Mouse (Mus musculus) limb, embryonic 15.5 days (tissue): ENCODE results near the gene Abr. TPM values are rescaled to one million over a fixed set of nuclear protein-coding genes. Genes with fewer than 3 reads are reported as not detected.

Experiments used
- ATAC-seq: fragments of 200-750 bp; cut with Nextera tagmentation; 2 replicates; pipeline ENCODE4 v1.8.0; 2017; ENCODE audit warnings: low read depth, moderate TSS enrichment; ENCODE audit not compliant: insufficient number of reproducible peaks, low FRiP score, low TSS enrichment
- H3K27ac ChIP-seq: fragments of 300-500 bp; sonication (generic); 2 replicates; pipeline ENCODE4 v1.5.1; 2015; ENCODE audit warnings: moderate library complexity, mild to moderate bottlenecking, inconsistent platforms
- H3K27me3 ChIP-seq: fragments of 300-500 bp; sonication (generic); 2 replicates; pipeline ENCODE4 v1.6.1; 2015; ENCODE audit warnings: inconsistent platforms
- H3K36me3 ChIP-seq: fragments of 300-500 bp; sonication (generic); 2 replicates; pipeline ENCODE4 v1.6.1; 2015; ENCODE audit warnings: inconsistent platforms
- H3K4me1 ChIP-seq: fragments of 300-500 bp; sonication (generic); 2 replicates; pipeline ENCODE4 v1.6.1; 2015; ENCODE audit warnings: inconsistent platforms
- H3K4me2 ChIP-seq: fragments of 300-500 bp; sonication (generic); 2 replicates; pipeline ENCODE4 v1.6.1; 2015; ENCODE audit warnings: mild to moderate bottlenecking, inconsistent platforms
- H3K4me3 ChIP-seq: fragments of 300-500 bp; sonication (generic); 2 replicates; pipeline ENCODE4 v1.5.1; 2015; ENCODE audit warnings: mild to moderate bottlenecking, inconsistent platforms
- H3K9ac ChIP-seq: fragments of 300-500 bp; sonication (generic); 2 replicates; pipeline ENCODE4 v1.6.1; 2015; ENCODE audit warnings: inconsistent platforms
- H3K9me3 ChIP-seq: fragments of 300-500 bp; sonication (generic); 2 replicates; pipeline ENCODE4 v1.6.1; 2016; ENCODE audit warnings: inconsistent platforms
- WGBS: fragments of 180-500 bp; shearing (Covaris S2); methylation state at CpG from one replicate; pipeline ENCODE4 v1.1.7; 2015; 5-methylcytosine and 5-hydroxymethylcytosine counted together
- polyA plus RNA-seq: library from polyadenylated mRNA; unstranded; fragments of >200 nt; fragmentation: Nextera tagmentation; extraction: Ambion mirVana; gene quantifications from 2 replicates; pipeline ENCODE4 v1.2.1, GENCODE M21; 2015

Gene Abr
- polyA plus RNA-seq, 1 experiment from 2014 or later = 31.9 TPM

DNA sequence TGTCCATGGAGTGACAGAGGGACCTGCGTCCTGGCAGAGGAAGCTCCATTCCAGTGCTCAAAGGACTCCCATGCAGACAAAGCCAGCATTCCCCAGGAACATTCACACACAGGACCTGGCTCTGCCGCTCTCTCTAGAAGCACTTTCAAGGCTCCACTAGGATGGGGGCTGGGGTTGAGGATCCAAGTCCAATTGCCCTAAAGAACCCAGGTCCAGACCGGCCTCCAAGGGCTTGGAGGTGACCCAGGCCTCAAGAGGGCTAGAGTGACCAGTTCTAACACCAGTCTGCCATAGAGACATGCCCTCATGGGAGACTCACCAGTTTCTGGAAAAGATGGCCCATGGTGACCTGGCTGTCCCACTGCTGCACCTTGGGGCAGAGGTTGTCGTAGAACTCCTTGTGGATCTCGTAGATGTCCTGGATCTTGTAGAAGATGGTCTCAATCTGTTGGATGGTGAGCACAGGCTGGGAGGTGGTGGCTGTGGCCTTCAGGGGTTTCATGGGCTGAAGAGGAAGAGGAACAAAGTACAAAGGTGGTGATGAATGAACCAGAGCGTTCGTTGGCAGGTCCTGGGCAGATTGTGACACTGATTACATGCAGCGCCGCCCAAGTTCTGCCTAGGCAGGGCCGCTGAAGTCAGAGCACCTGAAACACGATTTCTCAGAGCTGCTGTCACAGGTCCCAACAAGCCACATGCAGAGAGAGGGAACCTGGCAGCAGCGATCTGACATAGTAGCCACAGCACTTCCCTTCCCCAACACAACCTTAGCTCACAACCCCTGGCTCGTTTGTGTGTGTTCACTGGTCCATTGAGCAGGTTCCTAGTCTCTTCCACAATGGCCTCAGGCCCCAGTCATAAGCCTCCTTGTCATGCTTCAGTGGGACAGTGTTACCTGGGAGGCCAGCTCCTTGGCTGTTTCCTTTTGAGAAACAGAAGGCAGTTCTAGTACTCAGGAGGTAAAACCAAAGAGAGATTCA, 143.1 kb downstream of the Abr start:
- 85% methylated on average over 13 of the region's 13 CpGs for WGBS
- Histone ChIP-seq H3K4me1 (peaks cover 29% of the 10 kb centered on the region), H3K9me3 (no peaks in the 10 kb centered on the region), H3K36me3 (peaks cover 57% of the 10 kb centered on the region), H3K27ac (peak overlapping the region; percentile 33), H3K4me3 (no peak overlapping the region), H3K9ac (no peak overlapping the region), H3K27me3 (no peaks in the 10 kb centered on the region), H3K4me2 (no peak overlapping the region)
- no peak for ATAC-seq

DNA sequence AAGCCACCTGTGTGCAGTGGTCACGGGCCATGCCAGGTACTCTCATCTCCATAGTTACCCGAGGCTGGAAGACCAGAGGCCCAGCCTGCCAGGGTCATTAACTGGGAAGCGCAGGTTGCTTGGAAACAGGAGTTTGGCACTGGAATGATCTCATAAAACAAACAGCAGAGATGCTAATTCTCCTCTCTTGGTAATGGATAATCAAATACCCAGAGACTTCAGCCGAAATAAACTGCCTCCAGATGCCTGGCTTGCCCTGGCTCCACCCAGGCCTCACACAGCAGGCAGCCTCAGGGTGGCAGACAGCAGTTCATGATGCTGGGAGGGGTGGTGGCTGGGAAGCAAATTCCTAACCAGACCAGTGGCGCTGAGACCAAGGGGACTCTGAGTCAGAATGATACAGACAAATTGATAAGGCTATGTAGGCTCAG, 145.0 kb downstream of the Abr start:
- Histone ChIP-seq H3K4me2 (no peak overlapping the region), H3K9ac (no peak overlapping the region), H3K9me3 (no peaks in the 10 kb centered on the region), H3K4me3 (no peak overlapping the region), H3K4me1 (peaks cover 26% of the 10 kb centered on the region), H3K27ac (no peak overlapping the region), H3K27me3 (no peaks in the 10 kb centered on the region), H3K36me3 (peaks cover 55% of the 10 kb centered on the region)
- peak; percentile 26; the same call in 1 of the 2 replicates for ATAC-seq
- WGBS = 23% methylated on average over 5 of the region's 5 CpGs

DNA sequence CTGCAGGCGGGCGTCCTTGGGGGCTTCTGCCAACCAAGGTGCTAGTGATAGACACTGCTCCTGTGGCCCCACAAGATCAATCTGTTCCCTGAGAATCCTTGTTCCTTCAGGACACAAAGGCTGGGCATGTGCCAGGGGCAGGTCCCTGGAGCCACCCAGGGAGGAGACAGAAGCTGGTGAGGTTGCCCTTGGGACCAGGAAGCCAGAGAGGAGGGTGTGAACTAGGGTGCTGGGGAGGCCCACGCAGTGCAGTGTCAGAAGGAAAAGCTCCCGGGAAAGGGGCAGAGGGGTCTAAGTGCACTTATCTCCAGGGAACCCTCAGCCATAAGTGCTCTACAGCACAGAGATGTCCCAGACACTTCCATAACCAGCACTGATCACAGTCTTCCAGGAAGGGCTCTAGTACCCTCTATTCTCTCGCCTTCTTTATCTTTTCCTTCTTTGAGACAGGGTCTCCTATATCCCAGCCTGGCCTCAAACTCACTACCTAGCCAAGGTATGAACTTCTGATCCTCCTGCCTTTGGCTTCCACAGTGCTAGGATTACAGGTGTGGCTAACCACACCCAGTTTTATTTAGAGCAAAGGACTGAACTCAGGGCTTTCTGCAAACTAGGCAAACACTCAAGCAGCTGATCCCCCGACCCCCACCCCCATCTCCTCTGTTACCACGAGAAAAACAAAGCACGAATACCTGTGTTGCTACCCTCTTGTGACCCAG, 145.6 kb downstream of the Abr start:
- no peak for ATAC-seq
- Histone ChIP-seq H3K4me2 (no peak overlapping the region), H3K9ac (no peak overlapping the region), H3K27ac (no peak overlapping the region), H3K4me1 (peaks cover 26% of the 10 kb centered on the region), H3K27me3 (no peaks in the 10 kb centered on the region), H3K36me3 (peaks cover 52% of the 10 kb centered on the region), H3K4me3 (no peak overlapping the region), H3K9me3 (no peaks in the 10 kb centered on the region)
- 57% methylated on average over 8 of the region's 8 CpGs for WGBS

DNA sequence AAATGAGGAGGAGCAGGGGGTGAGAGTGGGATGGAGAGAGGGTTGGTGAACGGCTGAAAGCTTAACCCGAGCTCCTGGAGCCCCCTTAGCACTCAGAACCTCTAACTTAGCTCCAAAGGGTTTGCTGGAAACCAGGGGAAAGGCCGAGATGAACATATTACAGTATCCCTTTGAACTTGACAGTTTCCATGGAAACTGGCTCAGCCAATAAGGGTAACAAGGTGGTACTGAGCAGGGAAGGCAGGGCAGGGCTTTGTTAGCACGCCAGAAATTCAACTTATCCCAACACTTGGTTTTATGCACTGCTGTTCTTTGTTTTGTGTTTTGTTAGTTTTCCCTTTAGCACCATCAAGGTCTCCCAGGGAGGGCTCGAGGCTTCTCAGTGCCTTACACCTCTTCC, 149.5 kb downstream of the Abr start:
- Histone ChIP-seq H3K4me3 (no peak overlapping the region), H3K27ac (no peak overlapping the region), H3K4me1 (peaks cover 48% of the 10 kb centered on the region), H3K9ac (no peak overlapping the region), H3K4me2 (no peak overlapping the region), H3K9me3 (no peaks in the 10 kb centered on the region), H3K36me3 (peaks cover 36% of the 10 kb centered on the region), H3K27me3 (no peaks in the 10 kb centered on the region)
- no peak for ATAC-seq
- WGBS = 17% methylated on average over 5 of the region's 5 CpGs

DNA sequence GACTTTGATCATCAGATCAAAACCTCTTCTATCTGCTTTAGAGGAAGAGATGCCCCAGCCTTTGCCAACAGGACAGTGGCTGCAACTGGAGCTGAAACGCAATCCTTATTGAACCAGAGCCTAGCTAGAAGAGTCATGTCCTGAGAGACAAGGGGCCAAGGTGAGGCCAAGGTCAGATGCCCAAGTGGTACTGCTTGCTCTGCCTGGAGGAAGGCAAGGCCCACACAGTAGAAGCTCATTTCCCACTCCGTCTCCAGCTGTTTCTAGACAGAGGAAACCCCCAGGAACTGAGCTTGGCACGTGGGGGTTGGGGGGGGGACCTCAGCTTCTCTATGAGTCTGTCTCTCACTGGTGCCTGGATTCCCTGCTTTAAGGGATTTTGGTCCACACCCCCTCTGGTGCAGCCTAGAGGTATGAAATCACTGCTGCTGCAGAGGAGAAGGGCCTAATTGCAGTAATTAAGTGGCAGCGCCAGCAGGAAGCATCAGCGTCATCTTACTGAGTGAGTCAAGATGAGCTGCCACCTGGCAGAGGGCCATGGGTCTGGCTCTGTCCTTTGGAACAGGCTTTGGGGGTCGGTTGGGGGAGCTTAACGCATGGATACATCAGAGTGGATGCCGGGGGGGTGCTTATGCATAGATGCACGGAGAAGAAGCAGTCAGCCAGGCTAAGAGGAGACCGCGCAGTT, 152.7 kb downstream of the Abr start:
- ATAC-seq = no peak
- WGBS = 36% methylated on average over 11 of the region's 11 CpGs
- no peak overlapping the region for H3K4me3 ChIP-seq
- no peaks in the 10 kb centered on the region for H3K9me3 ChIP-seq
- H3K9ac ChIP-seq = no peak overlapping the region
- H3K36me3 ChIP-seq = peaks cover 28% of the 10 kb centered on the region
- H3K4me1 ChIP-seq = peaks cover 45% of the 10 kb centered on the region
- 0 out of 2 replicates have a peak overlapping the region, but pooled peaks have one; percentile 29 for H3K27ac ChIP-seq
- no peaks in the 10 kb centered on the region for H3K27me3 ChIP-seq
- H3K4me2 ChIP-seq = no peak overlapping the region

DNA sequence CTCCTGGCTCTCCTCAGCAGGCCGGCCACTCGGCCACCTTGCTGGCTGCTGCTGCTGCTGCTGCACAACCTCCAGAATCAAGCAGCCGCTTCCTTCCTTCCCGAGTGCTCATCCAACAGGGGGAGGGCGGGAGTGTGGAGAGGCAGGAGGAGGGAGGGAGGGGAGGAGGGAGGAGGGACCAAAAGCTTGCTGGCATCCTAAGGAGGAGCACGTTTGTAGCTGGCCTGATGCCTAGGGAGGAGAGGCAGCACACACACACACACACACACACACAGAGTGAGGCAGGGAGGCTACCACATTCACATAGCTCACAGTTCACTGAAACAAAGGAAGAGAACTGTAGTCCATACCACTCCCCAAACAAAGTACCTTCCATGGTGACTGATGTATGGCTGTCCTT, 153.8 kb downstream of the Abr start:
- peak; percentile 70 for ATAC-seq

DNA sequence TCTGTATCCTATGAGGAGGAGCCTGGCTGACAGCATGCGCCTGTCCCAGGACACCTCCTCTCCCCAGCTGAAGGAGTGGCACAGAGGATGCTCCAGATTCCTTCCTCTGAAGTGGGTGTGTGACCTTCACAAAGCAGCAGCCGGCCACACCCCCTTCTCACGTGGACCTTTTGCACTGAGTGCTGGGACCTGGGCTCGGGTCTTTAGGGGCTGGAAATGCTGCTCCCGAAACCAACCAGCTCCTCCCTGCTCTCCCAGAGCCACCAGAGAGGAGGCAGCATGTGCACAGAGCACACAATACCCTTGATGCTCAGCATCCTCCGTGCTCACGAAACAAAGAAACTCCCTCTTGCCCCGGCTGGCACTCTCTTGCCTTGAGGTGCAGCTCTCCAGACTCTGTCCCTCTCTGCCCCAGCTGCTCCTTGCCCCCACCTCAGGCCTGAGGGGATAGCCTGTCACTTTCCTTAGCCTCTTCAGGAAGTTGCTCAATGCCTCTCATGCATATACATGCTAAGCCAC, 154.6 kb downstream of the Abr start:
- Histone ChIP-seq H3K9ac (no peak overlapping the region), H3K36me3 (peaks cover 46% of the 10 kb centered on the region), H3K9me3 (no peaks in the 10 kb centered on the region), H3K4me3 (no peak overlapping the region), H3K27me3 (no peaks in the 10 kb centered on the region), H3K4me1 (peaks cover 40% of the 10 kb centered on the region), H3K4me2 (no peak overlapping the region), H3K27ac (no peak overlapping the region)
- ATAC-seq = no peak
- 48% methylated on average over 8 of the region's 8 CpGs for WGBS

More for the DNA sequence above, 153.8 kb downstream of the Abr start:
- H3K27ac ChIP-seq = 0 out of 2 replicates have a peak overlapping the region, but pooled peaks have one; percentile 61
- no peak overlapping the region for H3K4me3 ChIP-seq
- H3K27me3 ChIP-seq = no peaks in the 10 kb centered on the region
- H3K4me2 ChIP-seq = peak overlapping the region; percentile 0; the same call in 1 of the 2 replicates
- peaks cover 45% of the 10 kb centered on the region for H3K4me1 ChIP-seq
- no peaks in the 10 kb centered on the region for H3K9me3 ChIP-seq
- no peak overlapping the region for H3K9ac ChIP-seq
- peaks cover 39% of the 10 kb centered on the region for H3K36me3 ChIP-seq
- 10% methylated on average over 6 of the region's 6 CpGs for WGBS

DNA sequence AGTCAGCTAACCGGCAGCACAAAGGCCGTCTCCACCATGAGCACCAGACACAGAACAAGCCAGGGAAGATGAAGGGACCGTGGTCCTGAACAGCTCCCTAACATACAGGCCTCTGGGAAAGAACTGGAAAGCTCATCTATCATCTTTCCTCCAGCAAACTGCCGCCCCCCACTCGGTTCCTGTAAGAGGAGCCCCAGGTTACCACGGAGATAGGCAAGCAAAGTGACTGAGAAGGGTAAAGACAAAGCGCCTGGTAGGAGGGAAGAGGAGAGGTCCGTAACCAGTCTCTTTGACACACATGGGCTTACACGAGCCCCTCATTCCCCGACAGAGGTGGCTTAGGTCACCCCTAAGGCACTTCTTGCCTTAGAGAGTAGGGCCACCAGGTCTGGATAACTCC, 155.0 kb downstream of the Abr start:
- no peak overlapping the region for H3K4me3 ChIP-seq
- no peak overlapping the region for H3K27ac ChIP-seq

DNA sequence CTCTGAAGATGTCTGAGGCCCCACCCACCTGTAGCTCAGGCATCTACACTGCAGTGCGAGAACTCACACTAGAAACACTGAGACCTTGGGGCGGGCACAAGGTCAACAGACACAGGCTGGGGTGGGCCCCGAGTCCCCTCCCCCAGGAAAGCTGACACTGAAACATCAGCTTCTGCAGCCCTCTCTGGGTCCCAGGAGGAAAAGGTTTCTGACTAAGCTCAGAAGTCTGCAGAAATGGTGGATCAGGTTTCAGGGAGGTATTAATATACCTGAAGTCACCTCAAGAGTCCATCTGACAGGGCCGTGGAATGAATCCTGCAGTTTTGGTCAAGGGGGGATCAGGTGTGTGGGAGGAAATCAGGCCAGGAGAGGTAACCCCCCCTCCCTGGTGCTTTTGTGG, 156.2 kb downstream of the Abr start:
- Histone ChIP-seq H3K9ac (no peak overlapping the region), H3K36me3 (peaks cover 52% of the 10 kb centered on the region), H3K9me3 (no peaks in the 10 kb centered on the region), H3K27me3 (no peaks in the 10 kb centered on the region), H3K27ac (no peak overlapping the region), H3K4me1 (peaks cover 36% of the 10 kb centered on the region), H3K4me2 (no peak overlapping the region), H3K4me3 (no peak overlapping the region)
- WGBS = 61% methylated on average over 4 of the region's 4 CpGs
- no peak for ATAC-seq

More for the DNA sequence above, 155.0 kb downstream of the Abr start:
- no peak overlapping the region for H3K9ac ChIP-seq
- H3K4me1 ChIP-seq = peaks cover 36% of the 10 kb centered on the region
- H3K36me3 ChIP-seq = peaks cover 48% of the 10 kb centered on the region
- no peak for ATAC-seq
- H3K9me3 ChIP-seq = no peaks in the 10 kb centered on the region
- H3K4me2 ChIP-seq = no peak overlapping the region
- H3K27me3 ChIP-seq = no peaks in the 10 kb centered on the region
- 49% methylated on average over 10 of the region's 10 CpGs for WGBS

DNA sequence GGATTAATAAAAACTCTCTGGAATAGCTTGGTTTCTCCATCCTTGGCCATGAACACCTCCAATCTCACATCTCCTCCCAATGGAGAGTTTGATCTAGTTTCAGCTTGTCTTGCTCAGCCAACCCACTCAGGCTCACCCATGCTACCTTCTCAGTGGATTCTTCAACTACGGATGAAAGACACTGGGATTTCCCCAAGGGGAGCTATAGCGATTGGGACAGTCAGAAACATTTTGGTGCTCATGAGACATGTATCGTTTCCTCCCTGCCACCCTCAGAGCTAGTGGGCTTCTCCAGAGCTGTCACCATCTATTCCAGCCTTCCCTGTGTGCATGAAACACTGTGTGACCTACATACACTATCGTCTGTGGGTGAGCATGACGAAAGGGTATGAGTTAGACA, 160.4 kb downstream of the Abr start:
- Histone ChIP-seq H3K27ac (no peak overlapping the region), H3K4me3 (no peak overlapping the region), H3K4me1 (peaks cover 8% of the 10 kb centered on the region; the same call in 1 of the 2 replicates), H3K36me3 (peaks cover 56% of the 10 kb centered on the region), H3K9me3 (no peaks in the 10 kb centered on the region), H3K4me2 (no peak overlapping the region), H3K27me3 (no peaks in the 10 kb centered on the region), H3K9ac (no peak overlapping the region)
- WGBS = 78% methylated on average over 5 of the region's 5 CpGs
- ATAC-seq = no peak

DNA sequence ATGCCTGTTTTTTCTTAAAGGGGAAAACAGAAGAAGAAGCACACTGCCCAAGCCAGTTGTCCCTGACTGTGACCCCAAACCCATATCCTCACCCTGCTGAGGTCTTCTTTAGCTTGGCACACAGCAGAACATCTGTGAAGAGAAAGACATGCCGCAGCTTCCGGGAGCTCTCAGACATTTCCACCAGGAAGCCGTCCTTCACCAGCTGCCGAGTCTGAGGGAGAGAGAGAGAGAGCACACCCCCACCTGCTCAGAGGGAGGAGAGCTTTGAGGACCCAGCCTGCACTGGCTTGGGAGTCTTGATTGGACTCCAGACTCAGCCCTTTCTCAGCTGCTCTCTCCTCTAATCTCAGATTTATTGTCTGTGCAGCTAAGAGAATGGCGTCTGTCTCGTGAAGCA, 160.9 kb downstream of the Abr start:
- peaks cover 13% of the 10 kb centered on the region for H3K4me1 ChIP-seq
- no peak overlapping the region for H3K4me2 ChIP-seq
- H3K27ac ChIP-seq = no peak overlapping the region
- no peaks in the 10 kb centered on the region for H3K9me3 ChIP-seq
- H3K4me3 ChIP-seq = no peak overlapping the region
- H3K36me3 ChIP-seq = peaks cover 59% of the 10 kb centered on the region
- WGBS = 64% methylated on average over 6 of the region's 6 CpGs
- no peak for ATAC-seq
- no peak overlapping the region for H3K9ac ChIP-seq
- H3K27me3 ChIP-seq = no peaks in the 10 kb centered on the region
